In the genomic region with DNA sequence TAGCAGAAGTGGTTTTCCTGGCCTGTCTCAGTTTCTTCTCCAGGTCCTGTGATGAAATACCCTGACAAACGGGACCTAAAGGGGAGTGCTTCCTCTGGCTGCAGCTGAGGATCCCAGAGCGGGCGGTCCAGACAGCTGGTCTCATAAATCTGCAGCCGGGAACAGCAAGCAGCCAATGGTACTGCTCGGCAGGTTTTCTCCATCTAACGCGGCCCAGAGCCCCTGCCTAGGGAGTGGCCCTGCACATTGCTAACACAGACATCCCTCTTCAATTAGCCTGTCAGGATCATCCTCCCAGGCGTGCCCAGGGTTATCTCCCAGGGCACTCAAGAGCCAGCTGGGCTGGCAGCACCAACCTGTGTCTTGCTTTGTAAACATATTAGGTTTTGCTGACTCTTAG, we compare ENCODE assay signal across 9 mouse cellular contexts. TPM values are rescaled to one million over a fixed set of nuclear protein-coding genes. Genes with fewer than 3 reads are reported as not detected.
DNase-seq lines count a peak whose midpoint lies in the region; ATAC-seq and TF ChIP-seq lines count a peak whose summit lies in the region.
"Had no signal": no experiment of that assay in that cellular context is flagged by ENCODE, and none has a peak within 500 bp of the region (broad histone marks: within the 10 kb centered on the region; RNA-seq: fewer than 3 reads in every experiment).

No protein-coding gene starts in this region.

- H3K4me2 ChIP-seq in liver, embryonic 11.5 days, result no peak overlapping the region
- no peak overlapping the region for H3K4me2 ChIP-seq in embryonic facial prominence, embryonic 15.5 days (replicated peaks)
- no peak overlapping the region for H3K4me2 ChIP-seq in limb, embryonic 11.5 days (ENCODE audit: low read depth, severe bottlenecking)
- H3K4me2 ChIP-seq in stomach, embryonic 14.5 days (replicated peaks; ENCODE audit: low read depth, low read length), result no peak overlapping the region
- H3K4me2 ChIP-seq: heart, embryonic 13.5 days had no signal

- WGBS in liver, adult 2 months, result 80% methylated on average over 8 of the region's 8 CpGs
- 65% methylated on average over 8 of the region's 8 CpGs for WGBS in liver, embryonic 11.5 days
- 17% methylated on average over 8 of the region's 8 CpGs for WGBS in embryonic facial prominence, embryonic 15.5 days
- WGBS in limb, embryonic 11.5 days, result 3% methylated on average over 8 of the region's 8 CpGs
- WGBS in stomach, embryonic 14.5 days, result 14% methylated on average over 8 of the region's 8 CpGs

- intact Hi-C loops in heart, postnatal 14 days (cut with DNase I), result no loop called here

- H3K36me3 ChIP-seq in liver, adult 2 months (ENCODE audit: control insufficient read depth, insufficient read depth, low read length), result no peaks in the 10 kb centered on the region
- H3K36me3 ChIP-seq in liver, embryonic 11.5 days (ENCODE audit: control insufficient read depth, insufficient read depth, low read length), result peaks cover 5% of the 10 kb centered on the region; the same call in 1 of the 2 replicates
- H3K36me3 ChIP-seq in embryonic facial prominence, embryonic 15.5 days, result 0 out of 2 replicates have a peak, but pooled peaks cover 4% of the 10 kb centered on the region
- peaks cover 3% of the 10 kb centered on the region; the same call in 1 of the 2 replicates for H3K36me3 ChIP-seq in limb, embryonic 11.5 days (ENCODE audit: control insufficient read depth, insufficient read depth, low read length)
- 0 out of 2 replicates have a peak, but pooled peaks cover 4% of the 10 kb centered on the region for H3K36me3 ChIP-seq in stomach, embryonic 14.5 days (ENCODE audit: control insufficient read depth, insufficient read depth, low read length)

- H3K27ac ChIP-seq in liver, adult 2 months (replicated peaks; ENCODE audit: insufficient read depth, low read depth, low read length), result no peak overlapping the region
- H3K27ac ChIP-seq in liver, embryonic 11.5 days (ENCODE audit: low read depth, low read length), result no peak overlapping the region
- H3K27ac ChIP-seq in embryonic facial prominence, embryonic 15.5 days (replicated peaks), result no peak overlapping the region
- peak overlapping the region; percentile 69; the same call in 1 of the 2 replicates for H3K27ac ChIP-seq in limb, embryonic 11.5 days (replicated peaks; ENCODE audit: low read depth, low read length)
- H3K27ac ChIP-seq in stomach, embryonic 14.5 days (ENCODE audit: low read length), result peak overlapping the region; percentile 11; the same call in 1 of the 2 replicates
- H3K27ac ChIP-seq: heart, embryonic 13.5 days had no signal

- no peak overlapping the region for H3K9ac ChIP-seq in liver, adult 2 months (ENCODE audit: low read depth, low read length)
- H3K9ac ChIP-seq in liver, embryonic 11.5 days (ENCODE audit: low read depth, low read length), result no peak overlapping the region
- no peak overlapping the region for H3K9ac ChIP-seq in embryonic facial prominence, embryonic 15.5 days
- no peak overlapping the region for H3K9ac ChIP-seq in limb, embryonic 11.5 days (ENCODE audit: low read length)
- H3K9ac ChIP-seq in stomach, embryonic 14.5 days (replicated peaks; ENCODE audit: low read depth, low read length), result no peak overlapping the region
- H3K9ac ChIP-seq: heart, embryonic 13.5 days had no signal

- no peak for ATAC-seq in liver, embryonic 11.5 days (replicated peaks; ENCODE audit: low FRiP score)
- ATAC-seq in embryonic facial prominence, embryonic 15.5 days (ENCODE audit: insufficient number of reproducible peaks, low FRiP score, low TSS enrichment, low read depth), result 0 out of 2 replicates have a peak, but pooled peaks have one; percentile 29
- peak; percentile 75; the same call in 1 of the 2 replicates for ATAC-seq in limb, embryonic 11.5 days (ENCODE audit: insufficient number of reproducible peaks, low FRiP score, low TSS enrichment, low read depth)
- ATAC-seq in stomach, embryonic 14.5 days (ENCODE audit: insufficient number of reproducible peaks, insufficient read depth, low FRiP score, low read depth), result peak; percentile 56; the same call in 1 of the 2 replicates

- no peak for TF ChIP-seq CTCF in liver, adult 2 months (IDR thresholded peaks at IDR 0.05; ENCODE audit: low read depth, low read length)

- H3K27me3 ChIP-seq in liver, adult 2 months (ENCODE audit: control insufficient read depth, insufficient read depth, low read length), result no peaks in the 10 kb centered on the region
- H3K27me3 ChIP-seq in liver, embryonic 11.5 days (replicated peaks; ENCODE audit: control insufficient read depth, insufficient read depth, low read length), result no peaks in the 10 kb centered on the region
- H3K27me3 ChIP-seq in embryonic facial prominence, embryonic 15.5 days, result no peaks in the 10 kb centered on the region
- no peaks in the 10 kb centered on the region for H3K27me3 ChIP-seq in limb, embryonic 11.5 days (ENCODE audit: control insufficient read depth, insufficient read depth, low read length)
- H3K27me3 ChIP-seq in stomach, embryonic 14.5 days (ENCODE audit: control insufficient read depth, insufficient read depth, low read length), result no peaks in the 10 kb centered on the region
- H3K27me3 ChIP-seq: heart, embryonic 13.5 days had no signal

- peak; percentile 43 for DNase-seq in liver, adult 2 months (ENCODE audit: extremely low read depth, low read depth, low spot score)
- DNase-seq in liver, embryonic 11.5 days (ENCODE audit: low spot score), result no peak
- DNase-seq in limb, embryonic 11.5 days (ENCODE audit: low spot score), result peak; percentile 77
- no peak for DNase-seq in heart, postnatal 14 days
- DNase-seq in adipocyte (ENCODE audit: low spot score), result no peak
- DNase-seq: layer of hippocampus, postnatal 36 days had no signal

- H3K9me3 ChIP-seq in liver, embryonic 11.5 days (ENCODE audit: control insufficient read depth, low read length), result no peaks in the 10 kb centered on the region
- H3K9me3 ChIP-seq in embryonic facial prominence, embryonic 15.5 days (replicated peaks), result no peaks in the 10 kb centered on the region
- 0 out of 2 replicates have a peak, but pooled peaks cover 3% of the 10 kb centered on the region for H3K9me3 ChIP-seq in limb, embryonic 11.5 days (ENCODE audit: control insufficient read depth, low read length)
- no peaks in the 10 kb centered on the region for H3K9me3 ChIP-seq in stomach, embryonic 14.5 days (ENCODE audit: control insufficient read depth, low read depth, low read length)
- H3K9me3 ChIP-seq: heart, embryonic 13.5 days had no signal

- no peaks in the 10 kb centered on the region for H3K79me2 ChIP-seq in liver, adult 2 months (ENCODE audit: control insufficient read depth, insufficient read depth, low read length)

- peaks cover 3% of the 10 kb centered on the region; the same call in 1 of the 2 replicates for H3K4me1 ChIP-seq in liver, adult 2 months (ENCODE audit: control insufficient read depth, insufficient read depth, low read length)
- no peaks in the 10 kb centered on the region for H3K4me1 ChIP-seq in liver, embryonic 11.5 days (replicated peaks; ENCODE audit: control insufficient read depth, insufficient read depth, low read length)
- H3K4me1 ChIP-seq in embryonic facial prominence, embryonic 15.5 days, result peaks cover 22% of the 10 kb centered on the region
- peaks cover 30% of the 10 kb centered on the region for H3K4me1 ChIP-seq in limb, embryonic 11.5 days (ENCODE audit: control insufficient read depth, insufficient read depth, low read length)
- H3K4me1 ChIP-seq in stomach, embryonic 14.5 days (ENCODE audit: control insufficient read depth, insufficient read depth, low read length), result peaks cover 7% of the 10 kb centered on the region; the same call in 1 of the 2 replicates

- TF ChIP-seq POLR2A in liver, adult 2 months (IDR thresholded peaks at IDR 0.05; ENCODE audit: extremely low read depth, insufficient read depth, low read length), result no peak

- H3K4me3 ChIP-seq in liver, adult 2 months (ENCODE audit: insufficient read depth, low read depth, low read length), result no peak overlapping the region
- H3K4me3 ChIP-seq in liver, embryonic 11.5 days (ENCODE audit: low read depth, low read length), result no peak overlapping the region
- H3K4me3 ChIP-seq in embryonic facial prominence, embryonic 15.5 days (replicated peaks), result no peak overlapping the region
- no peak overlapping the region for H3K4me3 ChIP-seq in limb, embryonic 11.5 days (ENCODE audit: low read depth, low read length)
- H3K4me3 ChIP-seq in stomach, embryonic 14.5 days (ENCODE audit: low read depth, low read length), result no peak overlapping the region
- H3K4me3 ChIP-seq: heart, embryonic 13.5 days had no signal

RNA-seq across cellular contexts. Expression of a gene that starts 38.3 kb away (rescaled TPM):
- total RNA-seq in liver, adult 2 months (2014; rRNA removed), result 8.6 and 12.7 TPM in 2 replicates
- 4.6 and 5.7 TPM in 2 replicates for polyA plus RNA-seq in liver, adult 2 months (2012; rRNA removed)
- polyA plus RNA-seq in liver, embryonic 11.5 days (2014; fragmentation: Nextera tagmentation; extraction: Ambion mirVana), result 27.5 and 28.9 TPM in 2 replicates
- 21.7 and 24.1 TPM in 2 replicates for polyA plus RNA-seq in embryonic facial prominence, embryonic 15.5 days (2015; fragmentation: Nextera tagmentation; extraction: Ambion mirVana)
- polyA plus RNA-seq in limb, embryonic 11.5 days (2014; fragmentation: Nextera tagmentation; extraction: Ambion mirVana), result 23.4 and 27.2 TPM in 2 replicates
- 25.9 and 31.0 TPM in 2 replicates for polyA plus RNA-seq in stomach, embryonic 14.5 days (2014; fragmentation: Nextera tagmentation; extraction: Ambion mirVana)
- 1 to 10 TPM; 5.7 to 6.1 TPM for total RNA-seq in heart, postnatal 14 days (2021)

Comparison
In these comparisons a context has a peak if more than half of its experiments do, and no peak if none do; other contexts are left out.
1. DNase-seq: peak in liver, adult 2 months (single experiment) and limb, embryonic 11.5 days (single experiment); none in liver, embryonic 11.5 days (single experiment), heart, postnatal 14 days (0 of 2) and adipocyte (single experiment).
2. H3K27ac ChIP-seq: peak in limb, embryonic 11.5 days (single experiment) and stomach, embryonic 14.5 days (single experiment); none in liver, adult 2 months (single experiment), liver, embryonic 11.5 days (single experiment) and embryonic facial prominence, embryonic 15.5 days (single experiment).